Mouse (Mus musculus) forebrain, embryonic 11.5 days (tissue): ENCODE results near the gene Dach1. TPM values are rescaled to one million over a fixed set of nuclear protein-coding genes. Genes with fewer than 3 reads are reported as not detected.

Experiments used
- ATAC-seq: fragments of 200-750 bp; cut with Nextera tagmentation; replicated peaks from 2 replicates; pipeline ENCODE4 v1.8.0; 2017; ENCODE audit warnings: moderate TSS enrichment; ENCODE audit not compliant: low FRiP score
- DNase-seq: peaks from one replicate; pipeline ENCODE4 v3.0.0-alpha.2; 2017; ENCODE audit warnings: low spot score
- H3K27ac ChIP-seq: fragments of 300-500 bp; sonication (generic); 2 replicates; pipeline ENCODE4 v1.5.1; 2014; ENCODE audit warnings: low read depth, low read length
- H3K27me3 ChIP-seq: fragments of 300-500 bp; sonication (generic); 2 replicates; pipeline ENCODE4 v1.6.1; 2014; ENCODE audit warnings: mild to moderate bottlenecking, low read length, mixed read lengths; ENCODE audit not compliant: control insufficient read depth, insufficient read depth
- H3K36me3 ChIP-seq: fragments of 300-500 bp; sonication (generic); 2 replicates; pipeline ENCODE4 v1.6.1; 2014; ENCODE audit warnings: mild to moderate bottlenecking, low read length, moderate library complexity, mixed read lengths; ENCODE audit not compliant: control insufficient read depth, insufficient read depth
- H3K4me1 ChIP-seq: fragments of 300-500 bp; sonication (generic); replicated peaks from 2 replicates; pipeline ENCODE4 v1.6.1; 2014; ENCODE audit warnings: low read length, mixed read lengths; ENCODE audit not compliant: control insufficient read depth, insufficient read depth
- H3K4me2 ChIP-seq: fragments of 300-500 bp; sonication (generic); 2 replicates; pipeline ENCODE4 v1.6.1; 2014; ENCODE audit warnings: low read depth, mild to moderate bottlenecking, low read length, moderate library complexity, mixed read lengths; ENCODE audit not compliant: severe bottlenecking
- H3K4me3 ChIP-seq: fragments of 300-500 bp; sonication (generic); 2 replicates; pipeline ENCODE4 v1.5.1; 2014; ENCODE audit warnings: low read depth, low read length
- H3K9ac ChIP-seq: fragments of 300-500 bp; sonication (generic); 2 replicates; pipeline ENCODE4 v1.6.1; 2014; ENCODE audit warnings: low read length
- H3K9me3 ChIP-seq: fragments of 300-500 bp; sonication (generic); 2 replicates; pipeline ENCODE4 v1.6.1; 2016; ENCODE audit warnings: low read length, mixed read lengths; ENCODE audit not compliant: control insufficient read depth
- WGBS: fragments of 180-500 bp; shearing (Covaris S2); extraction: QIAGEN DNeasy Blood & Tissue Kit; methylation state at CpG from one replicate; pipeline ENCODE4 v1.1.7; 2014; 5-methylcytosine and 5-hydroxymethylcytosine counted together
- polyA plus RNA-seq: library from polyadenylated mRNA; unstranded; fragments of >200 nt; fragmentation: Nextera tagmentation; extraction: Ambion mirVana; gene quantifications from 2 replicates; pipeline ENCODE4 v1.2.1, GENCODE M21; 2014

The Dach1 gene
- 21.7 and 25.3 TPM in 2 replicates for polyA plus RNA-seq

DNA sequence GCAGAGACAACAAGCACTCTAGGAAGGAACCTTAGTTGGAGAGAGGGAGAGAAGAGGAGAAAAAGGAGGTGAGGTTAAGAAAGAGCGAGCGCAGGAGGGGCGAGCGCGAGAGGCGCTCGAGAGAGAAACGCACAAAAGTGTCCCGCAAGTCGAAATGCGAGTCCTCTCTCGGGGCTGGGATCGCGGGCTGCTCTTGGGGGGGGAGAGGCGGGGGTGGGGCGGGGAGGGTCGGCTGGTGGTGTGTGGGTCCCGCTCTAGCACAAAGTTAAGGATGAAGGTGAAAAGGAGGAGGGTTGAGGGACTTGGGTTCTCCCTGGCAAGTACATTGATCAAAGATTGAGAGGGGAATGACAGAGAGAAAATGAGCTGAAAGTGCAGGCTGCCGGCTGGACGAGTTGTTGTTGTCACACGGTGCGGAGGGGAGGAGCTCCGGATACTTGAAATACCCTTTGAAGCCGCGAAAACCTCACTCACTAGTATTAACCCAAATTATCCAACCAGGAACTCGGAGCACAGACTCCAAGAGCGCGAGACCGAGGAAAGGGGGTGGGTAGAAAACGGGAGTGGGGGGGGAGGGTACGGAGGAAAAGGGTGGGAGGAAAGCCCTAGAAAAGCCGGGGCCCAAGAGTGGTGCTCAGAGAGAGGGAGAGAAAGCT is at the start of gene Dach1:
Gene Dach1 (minus strand): TSS at position 345 of the 656 bp plus-strand sequence.
- H3K9me3 ChIP-seq = no peaks in the 10 kb centered on the region
- whole genome bisulfite sequencing = under 1% methylated on average over 31 of the region's 32 CpGs
- H3K4me1 ChIP-seq = peaks cover 6% of the 10 kb centered on the region
- H3K4me3 ChIP-seq = peak within 1 kb of the TSS; percentile 93
- ATAC-seq (peak; percentile 85), DNase-seq (peak; percentile 88)
- H3K36me3 ChIP-seq = no peaks in the 10 kb centered on the region
- H3K27me3 ChIP-seq = no peaks in the 10 kb centered on the region
- H3K27ac ChIP-seq = peak within 1 kb of the TSS; percentile 95
- peak within 1 kb of the TSS; percentile 89 for H3K9ac ChIP-seq
- peak within 1 kb of the TSS; percentile 64 for H3K4me2 ChIP-seq

DNA sequence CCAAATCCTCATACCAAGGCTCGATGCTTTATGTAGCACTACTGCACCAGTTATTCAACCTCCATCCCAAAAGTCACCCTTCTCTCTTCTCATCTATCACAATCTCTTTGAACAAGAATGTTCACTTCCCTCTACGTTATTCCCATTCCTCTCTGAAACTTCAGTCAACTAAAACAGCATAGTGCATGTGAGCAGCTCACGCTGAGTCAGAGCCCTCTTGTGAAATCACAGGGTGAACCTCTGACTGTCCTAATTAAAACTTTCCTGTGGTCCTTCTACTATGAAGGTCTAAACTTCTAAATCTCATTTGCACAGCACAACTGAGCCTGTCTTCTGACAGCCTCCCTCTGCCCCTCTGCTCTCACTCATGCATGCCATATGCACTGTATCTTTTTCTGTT is 30.5 kb upstream of the Dach1 start:
- Histone ChIP-seq H3K36me3 (no peaks in the 10 kb centered on the region), H3K27ac (no peak overlapping the region), H3K9me3 (no peaks in the 10 kb centered on the region), H3K27me3 (no peaks in the 10 kb centered on the region), H3K4me1 (no peaks in the 10 kb centered on the region), H3K9ac (no peak overlapping the region), H3K4me3 (no peak overlapping the region), H3K4me2 (no peak overlapping the region)
- no peak for DNase-seq
- no peak for ATAC-seq
- WGBS = 89% methylated on average over 3 of the region's 3 CpGs

DNA sequence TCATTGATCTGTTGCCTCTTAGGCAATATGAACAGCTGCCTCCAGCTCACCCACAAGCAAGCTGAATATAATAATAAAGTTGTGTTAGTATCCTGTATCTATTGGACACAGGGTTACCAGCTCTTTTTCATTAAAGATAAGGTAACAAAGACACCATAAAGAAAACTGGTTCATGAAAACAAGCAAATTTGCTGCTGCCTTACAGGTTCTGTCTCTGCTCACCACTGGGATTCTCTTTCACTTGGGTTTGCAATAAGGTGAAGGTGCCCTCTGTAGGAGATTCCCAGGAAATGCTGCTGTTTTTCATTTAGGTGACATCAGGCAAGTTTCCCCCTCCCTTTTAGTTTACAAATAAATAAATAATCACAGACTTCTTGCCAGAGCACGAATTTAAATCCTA is 12.0 kb upstream of the Dach1 start:
- Histone ChIP-seq H3K27ac (no peak overlapping the region), H3K4me2 (no peak overlapping the region), H3K9ac (no peak overlapping the region), H3K27me3 (no peaks in the 10 kb centered on the region), H3K4me3 (no peak overlapping the region), H3K4me1 (no peaks in the 10 kb centered on the region), H3K9me3 (no peaks in the 10 kb centered on the region), H3K36me3 (no peaks in the 10 kb centered on the region)
- DNase-seq (peak; percentile 54), ATAC-seq (peak; percentile 69)
- WGBS = 3% methylated on average over 1 of the region's 1 CpGs

DNA sequence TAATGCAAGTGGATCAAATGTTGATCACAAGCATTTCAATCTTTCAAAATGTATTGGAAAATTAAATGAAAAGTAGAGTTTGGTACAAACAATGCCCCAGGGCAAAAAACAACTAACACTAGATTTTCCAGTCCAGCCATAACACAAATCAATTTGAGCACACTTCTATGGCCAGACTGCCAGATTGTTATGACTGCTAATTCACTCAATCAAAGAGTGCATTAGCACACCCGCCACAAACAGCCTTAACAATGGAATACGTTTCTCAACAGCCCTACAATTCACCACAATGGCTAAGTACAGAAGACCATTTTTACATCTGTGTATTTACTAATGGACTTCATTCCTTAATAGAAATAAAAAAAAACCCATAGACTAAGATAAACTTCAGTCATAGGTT is 4.3 kb upstream of the Dach1 start:
- WGBS = 5% methylated on average over 2 of the region's 2 CpGs
- H3K4me1 ChIP-seq = peaks cover 6% of the 10 kb centered on the region
- H3K9me3 ChIP-seq = no peaks in the 10 kb centered on the region
- H3K9ac ChIP-seq = no peak overlapping the region
- no peak for ATAC-seq
- no peak for DNase-seq
- no peaks in the 10 kb centered on the region for H3K36me3 ChIP-seq
- H3K4me2 ChIP-seq = no peak overlapping the region
- H3K4me3 ChIP-seq = no peak overlapping the region
- no peaks in the 10 kb centered on the region for H3K27me3 ChIP-seq
- H3K27ac ChIP-seq = no peak overlapping the region

DNA sequence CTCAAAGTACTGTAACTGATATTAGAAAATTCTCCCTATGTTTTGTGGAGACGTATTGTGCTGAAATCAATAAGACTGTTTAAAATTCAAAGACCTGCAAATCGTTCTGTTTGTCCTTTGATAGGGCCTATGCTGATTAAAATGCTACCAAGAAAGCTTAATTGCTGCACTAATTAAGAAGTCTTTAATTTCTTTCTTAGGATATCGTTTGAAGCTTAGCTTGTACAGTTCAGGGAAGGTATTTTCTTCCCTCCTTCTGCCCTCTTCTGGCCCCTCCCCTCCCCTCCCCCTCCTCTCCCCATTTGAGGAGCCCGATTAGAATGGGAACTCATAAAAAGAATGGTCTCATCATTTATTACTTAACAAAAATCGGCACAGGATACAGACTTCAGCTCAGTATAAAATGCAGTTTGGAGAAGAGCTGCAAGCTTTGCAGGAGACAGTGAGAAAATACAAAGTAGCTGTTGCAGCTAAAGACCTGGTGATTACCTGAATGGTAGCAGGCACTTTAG is 2.9 kb upstream of the Dach1 start:
- 2% methylated on average over 5 of the region's 5 CpGs for WGBS
- Histone ChIP-seq H3K9me3 (no peaks in the 10 kb centered on the region), H3K4me3 (no peak overlapping the region), H3K36me3 (no peaks in the 10 kb centered on the region), H3K4me2 (peak overlapping the region; percentile 36), H3K27ac (peak overlapping the region; percentile 31; the same call in 1 of the 2 replicates), H3K27me3 (no peaks in the 10 kb centered on the region), H3K4me1 (peaks cover 6% of the 10 kb centered on the region), H3K9ac (no peak overlapping the region)
- DNase-seq (peak; percentile 65), ATAC-seq (peak; percentile 15; the same call in 1 of the 2 replicates)

DNA sequence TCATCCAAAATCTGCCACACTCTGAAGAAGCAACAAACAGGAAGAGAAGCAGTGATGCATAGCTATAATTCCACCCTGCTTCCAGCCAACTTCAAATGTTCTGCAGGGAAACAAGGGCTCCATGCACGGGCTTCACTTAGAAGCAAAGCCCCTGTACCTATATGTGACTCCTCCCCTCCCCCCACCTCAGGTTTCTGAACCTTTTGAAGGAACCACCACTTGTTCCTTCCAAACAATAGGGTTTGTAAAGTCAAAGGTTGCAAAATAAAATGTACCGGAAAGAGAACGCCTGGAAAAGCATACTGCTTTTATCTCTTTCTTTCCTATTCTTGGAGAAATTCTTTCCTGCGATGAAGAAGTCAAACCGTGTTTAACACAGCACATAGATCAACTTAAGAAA is 2.3 kb upstream of the Dach1 start:
- DNase-seq = no peak
- ATAC-seq = no peak

DNA sequence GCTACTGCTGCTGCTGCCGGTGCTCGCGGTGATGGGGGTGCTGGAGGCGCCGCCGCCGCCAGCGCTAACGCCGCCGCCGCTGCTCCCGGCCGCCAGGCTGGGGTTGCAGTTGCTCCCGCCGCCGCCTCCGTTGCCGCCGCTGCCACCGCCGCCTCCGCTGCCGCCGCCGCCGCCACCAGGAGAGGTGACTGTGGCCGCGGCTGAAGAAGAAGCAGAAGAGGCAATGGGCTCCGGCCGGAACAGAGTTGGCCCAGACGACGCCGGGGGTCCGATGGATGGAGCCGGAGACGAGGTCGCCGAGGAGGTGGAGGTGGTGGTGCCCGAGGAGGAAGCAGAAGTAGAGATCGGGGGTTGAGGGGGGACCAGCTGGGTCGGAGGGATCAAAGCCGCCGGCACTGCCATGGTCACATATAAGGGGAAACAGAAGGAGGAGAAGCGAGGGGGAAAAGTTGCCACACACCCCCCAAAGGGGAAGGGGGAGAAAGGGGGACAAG is 610 bp downstream of the Dach1 start:
- peak; percentile 79 for DNase-seq
- H3K4me1 ChIP-seq = peaks cover 6% of the 10 kb centered on the region

More for the DNA sequence above, 2.3 kb upstream of the Dach1 start:
- H3K4me3 ChIP-seq = no peak overlapping the region
- no peaks in the 10 kb centered on the region for H3K9me3 ChIP-seq
- H3K36me3 ChIP-seq = no peaks in the 10 kb centered on the region
- H3K27ac ChIP-seq = no peak overlapping the region
- no peak overlapping the region for H3K9ac ChIP-seq
- WGBS = 2% methylated on average over 5 of the region's 5 CpGs
- H3K4me2 ChIP-seq = peak overlapping the region; percentile 2; the same call in 1 of the 2 replicates
- H3K4me1 ChIP-seq = peaks cover 6% of the 10 kb centered on the region
- no peaks in the 10 kb centered on the region for H3K27me3 ChIP-seq

DNA sequence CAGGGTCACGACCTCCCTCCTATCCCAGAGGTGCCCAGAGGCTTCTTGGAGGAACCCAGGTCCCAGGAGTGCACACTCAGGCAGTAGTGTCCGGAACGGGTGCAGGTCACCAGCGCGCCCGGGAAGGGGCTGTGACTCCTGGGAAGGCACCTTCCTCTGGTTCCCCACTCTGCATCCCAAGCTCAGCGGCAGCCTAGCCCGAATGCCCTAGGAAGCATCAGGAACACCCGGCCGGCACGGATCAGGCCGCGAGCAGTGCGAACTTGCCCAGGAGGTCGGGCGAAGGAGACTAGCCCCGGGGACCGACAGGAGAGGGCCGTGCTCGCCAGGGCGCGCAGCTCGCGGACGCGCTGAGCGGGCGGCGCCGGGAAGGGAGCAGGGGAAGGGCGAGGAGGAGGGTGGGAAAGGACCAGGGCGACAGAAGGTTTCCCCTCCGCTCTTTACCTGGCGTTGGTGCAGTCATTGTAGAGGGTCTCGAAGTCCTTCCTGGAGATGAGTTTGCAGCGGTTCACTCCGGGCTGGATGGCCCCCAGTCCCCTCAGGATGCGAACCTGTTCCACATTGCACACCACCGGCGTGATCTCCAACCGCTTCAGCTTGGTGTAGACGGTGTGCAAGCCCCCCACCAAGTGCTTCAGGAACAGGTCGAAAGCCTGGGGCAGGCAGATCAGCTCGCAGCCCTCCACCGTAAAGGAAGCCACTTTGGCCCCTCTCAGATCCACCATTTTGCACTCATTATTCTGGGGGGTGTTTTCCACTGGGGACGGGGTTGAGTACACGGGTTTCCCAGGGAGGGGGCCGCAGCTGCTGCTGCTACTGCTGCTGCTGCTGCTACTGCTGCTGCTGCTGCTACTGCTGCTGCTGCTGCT is 1.3 kb downstream of the Dach1 start:
- peak; percentile 78 for DNase-seq
- H3K4me2 ChIP-seq = peak overlapping the region; percentile 64
- ATAC-seq = peak; percentile 34
- peak overlapping the region; percentile 93 for H3K4me3 ChIP-seq
- no peaks in the 10 kb centered on the region for H3K27me3 ChIP-seq
- peak overlapping the region; percentile 95 for H3K27ac ChIP-seq
- H3K9me3 ChIP-seq = no peaks in the 10 kb centered on the region
- peaks cover 6% of the 10 kb centered on the region for H3K4me1 ChIP-seq
- H3K36me3 ChIP-seq = no peaks in the 10 kb centered on the region
- WGBS = under 1% methylated on average over 47 of the region's 48 CpGs
- peak overlapping the region; percentile 89 for H3K9ac ChIP-seq

More for the DNA sequence above, 610 bp downstream of the Dach1 start:
- peak overlapping the region; percentile 93 for H3K4me3 ChIP-seq
- peak overlapping the region; percentile 64 for H3K4me2 ChIP-seq
- H3K27me3 ChIP-seq = no peaks in the 10 kb centered on the region
- H3K27ac ChIP-seq = peak overlapping the region; percentile 95
- H3K36me3 ChIP-seq = no peaks in the 10 kb centered on the region
- WGBS = under 1% methylated on average over 40 of the region's 45 CpGs
- H3K9ac ChIP-seq = peak overlapping the region; percentile 89
- ATAC-seq = peak; percentile 6
- H3K9me3 ChIP-seq = no peaks in the 10 kb centered on the region
